In the genomic region with DNA sequence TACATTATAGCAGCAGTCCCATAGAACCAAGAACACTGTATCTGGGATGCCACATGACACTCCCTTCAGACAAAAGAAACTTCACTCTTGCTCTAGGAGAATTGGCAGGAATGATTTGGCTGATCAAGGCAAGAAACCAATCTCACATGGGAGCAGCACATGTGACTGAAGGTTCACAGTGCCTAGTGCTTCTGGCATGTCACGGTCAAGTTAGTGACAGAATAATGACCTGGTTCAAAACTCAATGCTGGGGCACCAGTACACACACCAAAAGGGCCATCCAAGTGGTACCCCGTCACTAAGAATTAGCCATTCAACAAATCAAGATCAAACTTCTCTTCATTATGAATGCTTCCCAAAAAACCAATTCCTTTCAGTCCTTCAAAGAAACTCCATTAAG, we compare ENCODE assay signal across 17 mouse cellular contexts. TPM values are rescaled to one million over a fixed set of nuclear protein-coding genes. Genes with fewer than 3 reads are reported as not detected.
"Had no signal": no experiment of that assay in that cellular context is flagged by ENCODE, and none has a peak within 500 bp of the region (broad histone marks: within the 10 kb centered on the region; RNA-seq: fewer than 3 reads in every experiment).

No protein-coding gene starts in this region.

- H3K27me3 ChIP-seq: lung, embryonic 15.5 days; midbrain, embryonic 13.5 days; midbrain, embryonic 15.5 days; neural tube, embryonic 13.5 days; neural tube, embryonic 15.5 days had no signal

- H3K4me3 ChIP-seq: lung, embryonic 15.5 days; midbrain, embryonic 10.5 days; midbrain, embryonic 13.5 days; midbrain, embryonic 15.5 days; myocyte; neural tube, embryonic 13.5 days; neural tube, embryonic 15.5 days had no signal

- H3K4me2 ChIP-seq: lung, embryonic 15.5 days; midbrain, embryonic 13.5 days; midbrain, embryonic 15.5 days; neural tube, embryonic 13.5 days; neural tube, embryonic 15.5 days had no signal

- ATAC-seq: midbrain, embryonic 13.5 days; midbrain, embryonic 15.5 days had no signal

- H3K9me3 ChIP-seq: lung, embryonic 15.5 days; midbrain, embryonic 10.5 days; midbrain, embryonic 13.5 days; midbrain, embryonic 15.5 days; neural tube, embryonic 13.5 days; neural tube, embryonic 15.5 days had no signal

- H3K9ac ChIP-seq: liver, embryonic 14.5 days; lung, embryonic 15.5 days; midbrain, embryonic 13.5 days; midbrain, embryonic 15.5 days; neural tube, embryonic 13.5 days; neural tube, embryonic 15.5 days had no signal

- H3K27ac ChIP-seq: liver, embryonic 14.5 days; lung, embryonic 15.5 days; midbrain, embryonic 10.5 days; midbrain, embryonic 13.5 days; midbrain, embryonic 15.5 days; neural tube, embryonic 13.5 days; neural tube, embryonic 15.5 days had no signal

- DNase-seq: lung, adult 2 months; retina, postnatal 1 day; right cerebral cortex, postnatal 25 days; right cerebral cortex, postnatal 4 days; spleen, adult 18-20 months; thymus, adult 18-20 months; thymus, postnatal 14 days; thymus, postnatal 36 days had no signal

RNA-seq across cellular contexts. Expression of gene Pram1, which starts 38.2 kb away (rescaled TPM):
- total RNA-seq: megakaryocyte-erythroid progenitor cell, adult 5-6 weeks had no signal
- polyA plus RNA-seq: lung, adult 2 months had no signal
